Mouse (Mus musculus): ENCODE data around the gene Gatb. TPM values are rescaled to one million over a fixed set of nuclear protein-coding genes. Genes with fewer than 3 reads are reported as not detected.

Gene Gatb
- polyA plus RNA-seq, 1 experiment, result 0.07 TPM

DNA sequence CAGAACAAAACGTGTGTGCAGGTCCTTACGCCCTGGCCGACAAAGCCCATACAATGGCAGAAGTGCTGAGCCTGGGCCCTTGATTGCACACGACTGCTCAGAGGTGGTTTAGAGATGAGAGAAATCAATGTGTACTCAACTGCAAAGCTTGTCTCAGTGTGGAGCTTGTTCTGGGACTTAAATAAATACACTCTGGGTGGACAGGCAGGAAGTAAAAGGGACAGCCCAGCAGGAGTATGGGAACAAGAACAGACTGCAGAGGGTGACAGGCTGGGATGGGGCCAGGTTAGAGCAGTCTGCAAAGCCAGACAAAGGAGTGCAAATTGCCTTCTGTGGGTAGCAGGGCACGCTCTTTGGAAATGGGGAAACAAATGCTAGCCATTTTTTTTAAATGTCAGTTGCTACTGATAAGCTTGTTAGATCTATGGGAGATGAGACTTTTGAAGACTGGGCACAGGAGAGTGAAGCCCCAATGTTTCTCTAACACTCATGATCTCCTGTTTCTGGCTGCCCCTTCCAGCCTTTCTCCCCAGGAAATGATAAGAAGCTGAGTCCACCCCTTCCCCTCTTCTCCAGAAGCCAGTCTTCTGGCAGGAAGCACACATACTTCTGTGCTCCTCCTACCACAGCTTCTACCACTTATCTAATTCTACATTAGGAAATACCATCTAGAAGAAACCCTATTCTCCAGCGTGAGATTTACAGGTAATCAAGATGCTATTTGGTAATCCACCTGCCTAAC is 129.4 kb downstream of the Gatb start:
- H3K9me3 ChIP-seq (ENCODE audit: control insufficient read depth, low read length), result no peaks in the 10 kb centered on the region
- TF ChIP-seq GATA1 (IDR thresholded peaks at IDR 0.05; ENCODE audit: low read length) (no peak), TAL1 (IDR thresholded peaks at IDR 0.05; ENCODE audit: low read length) (no peak)
- no peaks in the 10 kb centered on the region; the same call in 1 of the 2 replicates for H3K27me3 ChIP-seq (ENCODE audit: control insufficient read depth)
- H3K36me3 ChIP-seq (ENCODE audit: control insufficient read depth), result no peaks in the 10 kb centered on the region
- no peaks in the 10 kb centered on the region for H3K4me1 ChIP-seq (ENCODE audit: control insufficient read depth)
- H3K4me3 ChIP-seq (replicated peaks), result no peak overlapping the region

Other genes with a start within 250 kb of the Gatb start
- 0.07 TPM in 2 replicates for gene Fam160a1, start 243.2 kb downstream of the Gatb start, polyA plus RNA-seq (2012)